Mouse (Mus musculus): Measurements from ENCODE around the gene Uhrf1bp1. TPM values are rescaled to one million over a fixed set of nuclear protein-coding genes. Genes with fewer than 3 reads are reported as not detected.

The Uhrf1bp1 gene
- polyA plus RNA-seq, 1 experiment from 2014 or later, result 5.2 TPM

DNA sequence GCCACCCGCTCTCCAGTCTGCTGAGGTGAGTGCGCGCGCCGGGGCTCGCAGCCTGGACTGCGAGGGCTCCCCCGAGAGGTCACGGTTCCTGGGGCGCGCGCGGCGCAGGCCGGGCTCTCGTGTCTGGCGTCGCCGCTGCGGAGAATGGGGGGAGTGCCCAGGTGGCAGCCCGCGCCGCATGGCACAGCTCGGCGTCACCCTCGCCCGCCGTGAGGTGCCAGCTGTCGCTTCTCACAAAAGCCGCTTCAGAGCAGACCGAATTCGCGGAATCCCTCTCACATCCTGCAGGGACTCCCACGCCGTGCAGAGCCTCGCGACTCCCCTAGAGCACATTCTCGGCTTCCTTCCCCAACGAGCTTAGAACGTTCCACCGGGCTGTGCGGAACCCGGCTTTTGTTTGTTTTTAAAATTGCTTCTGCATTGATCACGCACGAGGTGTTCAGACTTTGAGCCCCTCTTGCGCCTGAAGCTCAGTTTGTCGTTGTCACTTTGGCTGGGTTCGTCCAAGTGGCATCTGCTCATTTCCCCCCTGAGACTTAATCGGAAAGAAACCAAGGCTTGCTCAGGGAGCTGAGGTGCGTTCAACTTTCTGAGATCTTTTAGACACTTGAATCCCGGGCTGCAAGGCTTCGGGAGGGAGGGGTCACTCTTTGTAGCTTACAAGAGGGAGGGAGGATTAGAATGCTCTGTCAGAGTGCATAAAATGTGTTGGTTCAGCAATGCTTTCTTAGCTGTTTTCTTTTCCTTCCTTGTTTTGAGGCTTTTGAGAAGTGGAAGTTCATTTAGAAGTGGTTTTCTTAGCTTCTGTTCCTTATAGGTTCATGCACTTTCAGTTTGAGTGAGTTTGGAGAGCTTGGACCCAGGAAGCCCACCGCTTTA lies 53.6 kb downstream of the Uhrf1bp1 start, which contains the start of gene Taf11:
Taf11 (minus strand) TSS at position 223 of the 879 bp plus-strand sequence.
- no peaks in the 10 kb centered on the region for H3K27me3 ChIP-seq (ENCODE audit: control insufficient read depth, insufficient read depth, low read length)
- peak within 1 kb of the TSS; percentile 87 for H3K4me2 ChIP-seq (ENCODE audit: low read depth, low read length)
- H3K27ac ChIP-seq (replicated peaks; ENCODE audit: low read depth, low read length), result peak within 1 kb of the TSS; percentile 4; the same call in 1 of the 2 replicates
- H3K9me3 ChIP-seq (replicated peaks; ENCODE audit: control insufficient read depth, low read length), result no peaks in the 10 kb centered on the region
- H3K36me3 ChIP-seq (replicated peaks; ENCODE audit: control insufficient read depth, insufficient read depth, low read depth, low read length), result no peaks in the 10 kb centered on the region
- H3K9ac ChIP-seq (replicated peaks; ENCODE audit: low read length), result peak within 1 kb of the TSS; percentile 84
- H3K4me1 ChIP-seq (ENCODE audit: control insufficient read depth, insufficient read depth, low read length), result no peaks in the 10 kb centered on the region
- ATAC-seq (replicated peaks; ENCODE audit: insufficient number of reproducible peaks, low FRiP score, low TSS enrichment, low read depth) (peak; percentile 30), DNase-seq (ENCODE audit: low spot score) (peak; percentile 33)
- peak within 1 kb of the TSS; percentile 71 for H3K4me3 ChIP-seq (ENCODE audit: low read depth, low read length)
- 2% methylated on average over 53 of the region's 53 CpGs for WGBS

DNA sequence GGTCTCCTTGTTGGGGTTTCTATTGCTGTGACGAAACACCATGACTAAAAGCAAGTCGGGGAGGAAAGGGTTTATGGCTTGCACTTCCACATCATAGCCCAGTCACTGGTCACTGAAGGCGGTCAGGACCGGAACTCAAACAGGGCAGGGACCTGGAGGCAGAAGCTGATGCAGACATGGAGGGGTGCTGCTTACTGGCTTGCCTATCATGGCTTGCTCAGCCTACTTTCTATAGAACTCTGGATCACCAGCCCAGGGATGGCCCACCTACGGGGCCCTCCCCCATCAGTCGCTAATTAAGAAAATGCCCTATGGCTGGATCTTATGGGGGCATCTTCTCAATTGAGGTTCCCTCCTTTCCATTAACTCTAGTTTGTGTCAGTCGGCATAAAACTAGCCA lies 55.1 kb downstream of the Uhrf1bp1 start:
- H3K4me1 ChIP-seq (ENCODE audit: control insufficient read depth, insufficient read depth, low read length), result no peaks in the 10 kb centered on the region
- no peak overlapping the region for H3K9ac ChIP-seq (replicated peaks; ENCODE audit: low read length)
- H3K4me3 ChIP-seq (ENCODE audit: low read depth, low read length), result no peak overlapping the region
- WGBS, result 82% methylated on average over 7 of the region's 7 CpGs
- DNase-seq (ENCODE audit: low spot score), result no peak
- H3K9me3 ChIP-seq (replicated peaks; ENCODE audit: control insufficient read depth, low read length), result no peaks in the 10 kb centered on the region
- no peak for ATAC-seq (replicated peaks; ENCODE audit: insufficient number of reproducible peaks, low FRiP score, low TSS enrichment, low read depth)
- no peaks in the 10 kb centered on the region for H3K36me3 ChIP-seq (replicated peaks; ENCODE audit: control insufficient read depth, insufficient read depth, low read depth, low read length)
- no peak overlapping the region for H3K27ac ChIP-seq (replicated peaks; ENCODE audit: low read depth, low read length)
- no peak overlapping the region for H3K4me2 ChIP-seq (ENCODE audit: low read depth, low read length)
- H3K27me3 ChIP-seq (ENCODE audit: control insufficient read depth, insufficient read depth, low read length), result no peaks in the 10 kb centered on the region

DNA sequence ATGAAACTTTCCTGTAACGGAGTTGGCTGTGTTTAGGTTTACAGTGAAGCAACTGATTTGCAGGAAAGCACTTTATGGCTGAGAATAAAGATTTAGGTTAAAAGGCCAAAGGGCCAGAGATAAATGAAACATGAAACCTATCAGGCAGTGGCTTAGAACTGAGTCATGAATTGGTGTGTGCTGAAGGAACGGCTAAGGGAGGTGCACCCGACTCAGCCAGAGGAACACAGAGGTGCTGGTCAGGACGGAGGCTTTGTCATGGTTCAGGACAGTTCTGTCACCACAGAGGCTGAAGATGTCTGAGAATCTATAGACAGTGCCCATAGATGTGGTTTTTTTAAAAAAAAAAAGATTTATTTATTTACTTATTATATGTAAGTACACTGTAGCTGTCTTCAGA lies 58.5 kb downstream of the Uhrf1bp1 start:
- ATAC-seq (replicated peaks; ENCODE audit: insufficient number of reproducible peaks, low FRiP score, low TSS enrichment, low read depth) (no peak), DNase-seq (ENCODE audit: low spot score) (no peak)
- Histone ChIP-seq H3K27me3 (ENCODE audit: control insufficient read depth, insufficient read depth, low read length) (no peaks in the 10 kb centered on the region), H3K36me3 (replicated peaks; ENCODE audit: control insufficient read depth, insufficient read depth, low read depth, low read length) (no peaks in the 10 kb centered on the region), H3K4me2 (ENCODE audit: low read depth, low read length) (no peak overlapping the region), H3K9me3 (replicated peaks; ENCODE audit: control insufficient read depth, low read length) (no peaks in the 10 kb centered on the region), H3K4me1 (ENCODE audit: control insufficient read depth, insufficient read depth, low read length) (no peaks in the 10 kb centered on the region), H3K4me3 (ENCODE audit: low read depth, low read length) (no peak overlapping the region), H3K27ac (replicated peaks; ENCODE audit: low read depth, low read length) (no peak overlapping the region), H3K9ac (replicated peaks; ENCODE audit: low read length) (no peak overlapping the region)
- WGBS, result 86% methylated on average over 4 of the region's 4 CpGs

DNA sequence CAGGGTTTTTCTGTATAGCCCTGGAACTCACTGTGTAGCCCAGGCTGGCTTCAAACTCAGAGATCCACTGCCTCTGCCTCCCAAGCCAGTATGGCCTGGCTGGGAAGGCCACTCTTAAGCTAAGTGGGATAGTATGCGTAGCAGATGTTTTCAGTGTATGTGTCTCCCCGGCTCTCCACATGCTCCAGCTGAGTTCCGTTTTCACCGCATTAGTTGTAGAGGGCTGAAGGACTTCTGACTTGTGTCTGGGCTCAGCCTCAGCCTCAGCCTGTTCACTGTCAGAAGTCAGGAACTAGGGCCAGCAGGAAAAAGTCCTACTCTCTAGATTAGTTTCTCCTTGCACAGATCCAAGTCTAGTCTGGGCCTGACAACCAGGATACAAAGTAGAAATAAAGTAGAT lies 60.1 kb downstream of the Uhrf1bp1 start:
- Histone ChIP-seq H3K4me2 (ENCODE audit: low read depth, low read length) (no peak overlapping the region), H3K27me3 (ENCODE audit: control insufficient read depth, insufficient read depth, low read length) (no peaks in the 10 kb centered on the region), H3K27ac (replicated peaks; ENCODE audit: low read depth, low read length) (no peak overlapping the region), H3K4me1 (ENCODE audit: control insufficient read depth, insufficient read depth, low read length) (no peaks in the 10 kb centered on the region), H3K36me3 (replicated peaks; ENCODE audit: control insufficient read depth, insufficient read depth, low read depth, low read length) (no peaks in the 10 kb centered on the region), H3K9me3 (replicated peaks; ENCODE audit: control insufficient read depth, low read length) (no peaks in the 10 kb centered on the region), H3K4me3 (ENCODE audit: low read depth, low read length) (no peak overlapping the region), H3K9ac (replicated peaks; ENCODE audit: low read length) (no peak overlapping the region)
- DNase-seq (ENCODE audit: low spot score) (peak; percentile 14), ATAC-seq (replicated peaks; ENCODE audit: insufficient number of reproducible peaks, low FRiP score, low TSS enrichment, low read depth) (no peak)
- 58% methylated on average over 4 of the region's 4 CpGs for WGBS

DNA sequence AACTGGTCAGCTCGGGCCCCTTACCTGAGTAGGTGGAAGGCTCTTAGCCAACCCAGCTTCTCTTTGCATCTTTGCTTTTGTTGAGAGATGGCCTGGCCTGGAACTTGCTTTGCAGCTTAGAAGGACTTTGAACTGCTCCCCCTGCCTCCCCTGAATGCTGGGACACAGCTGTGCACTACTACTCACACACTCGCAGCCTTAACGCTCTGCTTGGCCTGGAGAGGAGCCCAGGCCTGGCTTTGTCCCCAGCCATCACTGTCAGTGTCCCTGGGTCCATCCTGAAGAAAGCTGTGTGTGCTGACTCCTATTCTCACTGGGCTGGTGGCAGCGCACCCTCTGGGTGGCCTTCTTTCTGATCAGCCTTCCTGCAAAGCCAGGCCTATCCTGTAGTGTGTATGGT lies 64.4 kb downstream of the Uhrf1bp1 start:
- Histone ChIP-seq H3K27ac (replicated peaks; ENCODE audit: low read depth, low read length) (no peak overlapping the region), H3K9me3 (replicated peaks; ENCODE audit: control insufficient read depth, low read length) (no peaks in the 10 kb centered on the region), H3K27me3 (ENCODE audit: control insufficient read depth, insufficient read depth, low read length) (no peaks in the 10 kb centered on the region), H3K4me2 (ENCODE audit: low read depth, low read length) (no peak overlapping the region), H3K36me3 (replicated peaks; ENCODE audit: control insufficient read depth, insufficient read depth, low read depth, low read length) (no peaks in the 10 kb centered on the region), H3K9ac (replicated peaks; ENCODE audit: low read length) (no peak overlapping the region), H3K4me3 (ENCODE audit: low read depth, low read length) (no peak overlapping the region), H3K4me1 (ENCODE audit: control insufficient read depth, insufficient read depth, low read length) (no peaks in the 10 kb centered on the region)
- 82% methylated on average over 4 of the region's 4 CpGs for WGBS
- DNase-seq (ENCODE audit: low spot score), result no peak
- ATAC-seq (replicated peaks; ENCODE audit: insufficient number of reproducible peaks, low FRiP score, low TSS enrichment, low read depth), result no peak

DNA sequence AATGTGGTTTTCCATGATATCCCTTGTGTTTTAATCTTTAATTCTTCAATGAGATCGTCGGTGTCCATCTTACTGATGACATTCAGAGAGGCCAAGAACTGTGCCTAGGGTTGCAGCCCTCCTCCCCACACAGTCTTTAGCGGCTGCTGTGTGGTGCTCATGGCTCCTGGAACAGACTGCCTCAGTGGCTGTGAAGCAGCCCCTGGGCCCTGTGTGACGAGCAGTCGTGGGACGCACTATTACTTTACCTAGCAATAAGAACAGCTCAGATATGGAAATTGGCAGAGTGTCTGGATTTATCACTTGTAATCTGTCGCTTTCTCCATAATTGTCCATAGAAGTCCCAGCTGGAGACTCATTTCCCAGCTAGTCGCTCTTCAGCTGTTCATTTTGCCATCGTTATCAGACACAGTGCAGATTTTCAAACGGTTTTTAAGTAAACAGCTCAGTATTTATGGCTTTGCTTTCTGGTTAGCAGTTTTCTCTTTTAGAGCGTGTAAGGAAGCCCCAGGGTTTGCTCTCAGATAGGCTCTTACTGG lies 66.0 kb downstream of the Uhrf1bp1 start:
- Histone ChIP-seq H3K27ac (replicated peaks; ENCODE audit: low read depth, low read length) (no peak overlapping the region), H3K27me3 (ENCODE audit: control insufficient read depth, insufficient read depth, low read length) (no peaks in the 10 kb centered on the region), H3K9ac (replicated peaks; ENCODE audit: low read length) (no peak overlapping the region), H3K9me3 (replicated peaks; ENCODE audit: control insufficient read depth, low read length) (no peaks in the 10 kb centered on the region), H3K4me3 (ENCODE audit: low read depth, low read length) (no peak overlapping the region), H3K4me1 (ENCODE audit: control insufficient read depth, insufficient read depth, low read length) (no peaks in the 10 kb centered on the region), H3K4me2 (ENCODE audit: low read depth, low read length) (no peak overlapping the region), H3K36me3 (replicated peaks; ENCODE audit: control insufficient read depth, insufficient read depth, low read depth, low read length) (no peaks in the 10 kb centered on the region)
- WGBS, result 89% methylated on average over 11 of the region's 11 CpGs
- ATAC-seq (replicated peaks; ENCODE audit: insufficient number of reproducible peaks, low FRiP score, low TSS enrichment, low read depth), result no peak
- DNase-seq (ENCODE audit: low spot score), result no peak

DNA sequence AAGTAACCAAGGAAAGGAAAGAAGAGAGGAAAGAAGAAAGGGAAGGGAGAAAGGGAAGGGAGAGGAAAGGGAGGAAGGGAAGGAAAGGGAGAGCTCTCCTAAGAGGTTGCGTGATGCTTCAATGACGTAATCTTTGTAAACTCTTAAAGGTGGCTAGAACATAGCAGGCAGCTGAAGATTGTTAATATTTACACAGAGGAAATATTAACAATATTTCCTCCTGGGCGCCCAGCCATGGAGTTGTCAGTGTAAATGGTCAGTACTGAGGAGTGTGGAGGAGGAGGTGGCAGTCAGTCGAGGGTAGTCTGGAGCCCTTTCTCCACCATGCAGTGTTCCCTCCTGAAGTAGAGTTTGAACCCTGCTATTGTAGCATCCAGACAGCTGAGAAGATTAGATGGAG lies 68.8 kb downstream of the Uhrf1bp1 start:
- DNase-seq (ENCODE audit: low spot score) (no peak), ATAC-seq (replicated peaks; ENCODE audit: insufficient number of reproducible peaks, low FRiP score, low TSS enrichment, low read depth) (no peak)
- 81% methylated on average over 4 of the region's 4 CpGs for WGBS
- H3K9me3 ChIP-seq (replicated peaks; ENCODE audit: control insufficient read depth, low read length), result no peaks in the 10 kb centered on the region
- no peaks in the 10 kb centered on the region for H3K36me3 ChIP-seq (replicated peaks; ENCODE audit: control insufficient read depth, insufficient read depth, low read depth, low read length)
- H3K4me2 ChIP-seq (ENCODE audit: low read depth, low read length), result no peak overlapping the region
- no peaks in the 10 kb centered on the region for H3K27me3 ChIP-seq (ENCODE audit: control insufficient read depth, insufficient read depth, low read length)
- no peak overlapping the region for H3K27ac ChIP-seq (replicated peaks; ENCODE audit: low read depth, low read length)
- no peak overlapping the region for H3K4me3 ChIP-seq (ENCODE audit: low read depth, low read length)
- H3K9ac ChIP-seq (replicated peaks; ENCODE audit: low read length), result no peak overlapping the region
- H3K4me1 ChIP-seq (ENCODE audit: control insufficient read depth, insufficient read depth, low read length), result no peaks in the 10 kb centered on the region

DNA sequence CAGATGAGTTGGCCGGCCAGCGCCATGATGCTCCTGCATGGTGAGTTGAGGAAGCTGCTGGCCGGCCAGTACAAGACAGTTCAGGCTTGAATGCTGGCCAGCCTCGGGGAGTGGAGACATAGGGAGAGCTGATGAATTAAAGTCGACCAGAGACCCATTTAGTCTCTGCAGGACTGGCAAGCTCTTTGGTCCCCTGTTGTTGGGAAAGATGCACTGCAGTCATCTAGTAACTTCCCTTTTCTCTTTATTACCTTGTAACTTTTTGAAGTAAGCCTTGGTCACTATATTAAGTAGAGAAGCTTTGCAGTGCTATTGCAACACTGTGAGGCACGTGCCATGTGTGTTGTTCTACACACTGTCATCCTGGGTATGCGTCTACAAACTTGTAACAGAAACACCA lies 69.3 kb downstream of the Uhrf1bp1 start:
- Histone ChIP-seq H3K4me1 (ENCODE audit: control insufficient read depth, insufficient read depth, low read length) (no peaks in the 10 kb centered on the region), H3K4me2 (ENCODE audit: low read depth, low read length) (no peak overlapping the region), H3K27me3 (ENCODE audit: control insufficient read depth, insufficient read depth, low read length) (no peaks in the 10 kb centered on the region), H3K9ac (replicated peaks; ENCODE audit: low read length) (no peak overlapping the region), H3K27ac (replicated peaks; ENCODE audit: low read depth, low read length) (no peak overlapping the region), H3K4me3 (ENCODE audit: low read depth, low read length) (no peak overlapping the region), H3K9me3 (replicated peaks; ENCODE audit: control insufficient read depth, low read length) (no peaks in the 10 kb centered on the region), H3K36me3 (replicated peaks; ENCODE audit: control insufficient read depth, insufficient read depth, low read depth, low read length) (no peaks in the 10 kb centered on the region)
- DNase-seq (ENCODE audit: low spot score) (no peak), ATAC-seq (replicated peaks; ENCODE audit: insufficient number of reproducible peaks, low FRiP score, low TSS enrichment, low read depth) (no peak)
- WGBS, result 78% methylated on average over 7 of the region's 7 CpGs
